Mouse (Mus musculus) thymus, postnatal 0 days (tissue): ENCODE results near the gene E130218I03Rik. TPM values are rescaled to one million over a fixed set of nuclear protein-coding genes. Genes with fewer than 3 reads are reported as not detected.
"Not testable (repeated sequence)": the region's sequence is repeated elsewhere in the genome, so short reads cannot be mapped to it uniquely, and the experiment has no call there.

Source experiments
- DNase-seq: peaks from one replicate; pipeline ENCODE4 v3.0.0-alpha.2; 2015; ENCODE audit warnings: low spot score
- polyA plus RNA-seq: library from polyadenylated mRNA; unstranded; fragments of >200 nt; fragmentation: Nextera tagmentation; extraction: Ambion mirVana; gene quantifications from 2 replicates; pipeline ENCODE4 v1.2.1, GENCODE M21; 2015

The E130218I03Rik gene
- polyA plus RNA-seq, 1 experiment from 2014 or later, result 0.69 TPM

GRCm38 (mm10) chr4:134251241-134252130, 8.0 kb downstream of the E130218I03Rik start:
- DNase-seq, result peak; percentile 68

- no peak for DNase-seq
Observed at GRCm38 (mm10) chr4:134252131-134252910, 8.9 kb downstream of the E130218I03Rik start.

GRCm38 (mm10) chr4:134252911-134253721, 9.7 kb downstream of the E130218I03Rik start:
- no peak for DNase-seq

GRCm38 (mm10) chr4:134253722-134254324, 10.4 kb downstream of the E130218I03Rik start, which contains the start of gene Grrp1:
TSS of gene Grrp1 (minus strand) at chr4:134254106.
- DNase-seq, result no peak

- no peak for DNase-seq
Observed at GRCm38 (mm10) chr4:134254835-134255234, 11.4 kb downstream of the E130218I03Rik start.

GRCm38 (mm10) chr4:134255854-134256253, 12.4 kb downstream of the E130218I03Rik start:
- DNase-seq, result peak; percentile 81

- no peak for DNase-seq
Observed at GRCm38 (mm10) chr4:134256407-134257197, 13.1 kb downstream of the E130218I03Rik start.

- DNase-seq, result no peak
Observed at GRCm38 (mm10) chr4:134257198-134258009, 13.9 kb downstream of the E130218I03Rik start.

- DNase-seq, result peak; percentile 43
Observed at GRCm38 (mm10) chr4:134258354-134258753, 14.9 kb downstream of the E130218I03Rik start.

GRCm38 (mm10) chr4:134263191-134263590, 19.7 kb downstream of the E130218I03Rik start:
- DNase-seq, result peak; percentile 30

- no peak for DNase-seq
Observed at GRCm38 (mm10) chr4:134265860-134266585, 22.6 kb downstream of the E130218I03Rik start.

GRCm38 (mm10) chr4:134268102-134268655, 24.7 kb downstream of the E130218I03Rik start:
- no peak for DNase-seq

GRCm38 (mm10) chr4:134269622-134270021, 26.2 kb downstream of the E130218I03Rik start:
- DNase-seq, result not testable (repeated sequence)

GRCm38 (mm10) chr4:134271979-134272378, 28.5 kb downstream of the E130218I03Rik start:
- DNase-seq, result no peak

- no peak for DNase-seq
Observed at GRCm38 (mm10) chr4:134272731-134273416, 29.4 kb downstream of the E130218I03Rik start.

- DNase-seq, result peak; percentile 95
Observed at GRCm38 (mm10) chr4:134273417-134274345, 30.2 kb downstream of the E130218I03Rik start.
